Mouse (Mus musculus) midbrain, embryonic 14.5 days (tissue): ENCODE measurements around the gene Prkch. TPM values are rescaled to one million over a fixed set of nuclear protein-coding genes. Genes with fewer than 3 reads are reported as not detected.

Experiments
- ATAC-seq: fragments of 200-750 bp; cut with Nextera tagmentation; 2 replicates; pipeline ENCODE4 v1.8.0; 2017; ENCODE audit warnings: moderate number of reproducible peaks, moderate library complexity; ENCODE audit not compliant: low FRiP score, low TSS enrichment
- DNase-seq: peaks from one replicate; pipeline ENCODE4 v3.0.0-alpha.2; 2015
- H3K27ac ChIP-seq: fragments of 300-500 bp; sonication (generic); replicated peaks from 2 replicates; pipeline ENCODE4 v1.5.1; 2014; ENCODE audit warnings: mild to moderate bottlenecking, low read depth, low read length, moderate library complexity
- H3K27me3 ChIP-seq: fragments of 300-500 bp; sonication (generic); 2 replicates; pipeline ENCODE4 v1.6.1; 2014; ENCODE audit warnings: low read length, control low read depth, mixed read lengths; ENCODE audit not compliant: control insufficient read depth, insufficient read depth
- H3K36me3 ChIP-seq: fragments of 300-500 bp; sonication (generic); 2 replicates; pipeline ENCODE4 v1.6.1; 2014; ENCODE audit warnings: low read length, control low read depth; ENCODE audit not compliant: control insufficient read depth, insufficient read depth
- H3K4me1 ChIP-seq: fragments of 300-500 bp; sonication (generic); 2 replicates; pipeline ENCODE4 v1.6.1; 2014; ENCODE audit warnings: mild to moderate bottlenecking, antibody characterized with exemption, low read length, control low read depth; ENCODE audit not compliant: control insufficient read depth, insufficient read depth
- H3K4me2 ChIP-seq: fragments of 300-500 bp; sonication (generic); 2 replicates; pipeline ENCODE4 v1.6.1; 2014; ENCODE audit warnings: mild to moderate bottlenecking, low read length, moderate library complexity
- H3K4me3 ChIP-seq: fragments of 300-500 bp; sonication (generic); replicated peaks from 2 replicates; pipeline ENCODE4 v1.5.1; 2014; ENCODE audit warnings: low read depth, low read length
- H3K9ac ChIP-seq: fragments of 300-500 bp; sonication (generic); replicated peaks from 2 replicates; pipeline ENCODE4 v1.6.1; 2014; ENCODE audit warnings: mild to moderate bottlenecking, low read length, moderate library complexity
- H3K9me3 ChIP-seq: fragments of 300-500 bp; sonication (generic); 2 replicates; pipeline ENCODE4 v1.6.1; 2016; ENCODE audit warnings: low read length, control low read depth, mixed read lengths; ENCODE audit not compliant: control insufficient read depth
- WGBS: fragments of 180-500 bp; shearing (Covaris S2); extraction: QIAGEN DNeasy Blood & Tissue Kit; methylation state at CpG from one replicate; pipeline ENCODE4 v1.1.7; 2014; 5-methylcytosine and 5-hydroxymethylcytosine counted together
- polyA plus RNA-seq: library from polyadenylated mRNA; unstranded; fragments of >200 nt; fragmentation: Nextera tagmentation; extraction: Ambion mirVana; gene quantifications from 2 replicates; pipeline ENCODE4 v1.2.1, GENCODE M21; 2014

The Prkch gene
- polyA plus RNA-seq, 1 experiment from 2014 or later: 8.7 TPM

DNA sequence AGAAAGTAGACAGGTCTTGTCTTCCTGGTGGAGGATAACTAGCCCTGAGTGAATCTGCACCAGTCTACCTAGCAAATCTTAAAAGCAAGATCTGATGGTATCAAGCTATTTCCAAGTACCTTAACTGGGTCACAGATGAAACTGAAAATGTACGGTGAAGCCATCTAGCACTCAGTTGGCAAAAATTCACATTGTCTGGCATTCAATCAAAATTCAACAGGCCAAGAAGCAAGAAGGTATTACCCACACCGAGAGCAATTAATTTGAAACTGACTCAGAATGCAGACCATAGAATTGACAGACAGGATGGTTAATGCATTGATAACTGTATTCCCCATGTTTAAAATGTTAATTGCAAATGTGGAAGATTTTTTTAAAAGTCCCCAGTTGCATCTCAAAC, 82.1 kb downstream of the Prkch start:
- no peak overlapping the region for H3K4me2 ChIP-seq
- no peaks in the 10 kb centered on the region for H3K9me3 ChIP-seq
- H3K9ac ChIP-seq: no peak overlapping the region
- no peaks in the 10 kb centered on the region for H3K27me3 ChIP-seq
- 87% methylated on average over 2 of the region's 2 CpGs for WGBS
- no peak overlapping the region for H3K27ac ChIP-seq
- H3K4me1 ChIP-seq: peaks cover 3% of the 10 kb centered on the region
- DNase-seq: no peak
- no peaks in the 10 kb centered on the region for H3K36me3 ChIP-seq
- no peak for ATAC-seq
- H3K4me3 ChIP-seq: no peak overlapping the region

DNA sequence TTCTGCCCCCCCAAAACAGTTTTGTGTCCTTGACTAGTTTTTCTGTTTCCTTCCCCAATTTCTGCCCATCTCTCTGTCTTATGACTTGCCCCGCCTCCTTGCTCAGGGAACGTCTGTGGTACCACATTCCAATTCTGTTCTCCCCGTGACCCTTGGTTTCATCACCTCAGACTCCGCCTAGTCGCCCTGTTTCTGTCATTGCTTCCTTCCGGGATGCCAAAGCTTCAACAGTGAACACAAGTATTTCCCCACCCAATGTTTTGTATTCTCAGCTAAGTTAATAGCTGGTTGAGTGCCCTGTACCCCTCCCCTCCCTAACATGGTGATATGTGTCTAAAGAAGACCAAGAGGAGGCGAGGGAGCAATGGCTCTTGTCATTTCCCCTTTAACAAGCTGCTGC, 83.0 kb downstream of the Prkch start:
- H3K4me3 ChIP-seq: no peak overlapping the region
- H3K27me3 ChIP-seq: no peaks in the 10 kb centered on the region
- no peak overlapping the region for H3K27ac ChIP-seq
- H3K36me3 ChIP-seq: no peaks in the 10 kb centered on the region
- ATAC-seq: no peak
- peaks cover 9% of the 10 kb centered on the region for H3K4me1 ChIP-seq
- no peak for DNase-seq
- no peak overlapping the region for H3K9ac ChIP-seq
- WGBS: 79% methylated on average over 7 of the region's 7 CpGs
- no peak overlapping the region for H3K4me2 ChIP-seq
- H3K9me3 ChIP-seq: no peaks in the 10 kb centered on the region

DNA sequence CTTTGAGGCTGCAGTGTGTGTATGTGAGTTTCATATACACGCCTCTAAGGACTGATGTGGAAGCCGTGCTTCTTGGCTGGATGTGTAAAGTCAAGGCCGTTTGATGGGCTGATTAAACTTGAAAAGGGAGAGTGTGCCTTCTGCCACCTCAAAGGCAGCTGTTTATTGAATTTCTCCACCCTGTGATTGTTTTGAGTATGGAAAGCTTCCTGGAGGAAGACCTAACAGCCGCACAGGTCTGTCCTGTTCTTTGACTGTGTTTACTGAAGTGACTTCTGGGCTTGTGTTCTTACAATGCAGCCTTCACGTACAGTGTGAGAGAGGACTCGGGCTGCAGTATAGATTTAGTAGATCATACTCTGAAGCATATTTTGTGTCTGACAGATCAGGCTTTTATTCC, 86.1 kb downstream of the Prkch start:
- Histone ChIP-seq H3K36me3 (no peaks in the 10 kb centered on the region), H3K9me3 (no peaks in the 10 kb centered on the region), H3K9ac (no peak overlapping the region), H3K4me3 (no peak overlapping the region), H3K27ac (no peak overlapping the region), H3K27me3 (no peaks in the 10 kb centered on the region), H3K4me2 (no peak overlapping the region), H3K4me1 (peaks cover 9% of the 10 kb centered on the region)
- no peak for DNase-seq
- 84% methylated on average over 6 of the region's 6 CpGs for WGBS
- ATAC-seq: no peak

DNA sequence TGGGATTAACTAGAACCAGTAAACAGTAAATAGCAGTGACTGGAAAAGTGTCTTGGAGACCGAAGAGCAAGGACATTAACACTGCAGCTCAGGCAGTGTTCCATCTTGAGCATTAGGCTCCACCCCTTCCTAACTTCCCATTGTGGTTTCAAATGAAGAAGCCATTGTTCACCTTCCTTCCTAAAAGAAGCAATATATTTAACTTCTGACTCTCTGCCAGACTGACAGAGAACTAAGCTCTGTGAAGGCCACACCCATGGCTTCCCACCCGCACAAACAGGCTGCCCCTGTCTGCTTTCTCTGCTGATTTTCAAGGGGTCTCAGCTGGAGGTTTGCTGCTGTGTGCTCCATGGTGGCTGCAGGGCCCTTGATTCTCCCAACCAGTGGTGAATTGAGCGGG, 86.9 kb downstream of the Prkch start:
- 31% methylated on average over 3 of the region's 3 CpGs for WGBS
- DNase-seq: peak; percentile 39
- ATAC-seq: no peak

DNA sequence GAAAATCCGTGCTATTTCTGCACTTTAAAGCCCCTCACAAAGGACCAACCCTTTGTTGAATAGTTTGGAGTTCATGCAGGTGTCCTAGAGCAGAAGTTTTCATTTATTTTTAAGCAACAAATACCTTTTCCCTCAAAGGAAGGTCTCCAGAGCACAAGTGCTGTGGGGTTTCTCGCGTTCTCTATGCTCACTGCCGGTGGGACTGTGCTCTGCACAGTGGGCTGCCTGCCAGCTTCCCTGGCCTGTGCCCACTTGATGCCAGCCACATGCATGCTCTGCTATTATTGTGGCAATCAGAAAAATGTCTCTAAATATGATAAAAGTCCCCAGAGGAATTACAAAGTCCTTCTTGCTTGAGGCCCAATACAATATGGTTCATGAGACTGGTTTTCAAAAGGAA, 87.4 kb downstream of the Prkch start:
- DNase-seq: peak; percentile 57

More for the DNA sequence above, 86.9 kb downstream of the Prkch start:
- Histone ChIP-seq H3K4me2 (no peak overlapping the region), H3K27me3 (no peaks in the 10 kb centered on the region), H3K36me3 (no peaks in the 10 kb centered on the region), H3K9me3 (no peaks in the 10 kb centered on the region), H3K4me1 (peaks cover 9% of the 10 kb centered on the region), H3K4me3 (no peak overlapping the region), H3K27ac (peak overlapping the region; percentile 32; the same call in 1 of the 2 replicates), H3K9ac (no peak overlapping the region)

DNA sequence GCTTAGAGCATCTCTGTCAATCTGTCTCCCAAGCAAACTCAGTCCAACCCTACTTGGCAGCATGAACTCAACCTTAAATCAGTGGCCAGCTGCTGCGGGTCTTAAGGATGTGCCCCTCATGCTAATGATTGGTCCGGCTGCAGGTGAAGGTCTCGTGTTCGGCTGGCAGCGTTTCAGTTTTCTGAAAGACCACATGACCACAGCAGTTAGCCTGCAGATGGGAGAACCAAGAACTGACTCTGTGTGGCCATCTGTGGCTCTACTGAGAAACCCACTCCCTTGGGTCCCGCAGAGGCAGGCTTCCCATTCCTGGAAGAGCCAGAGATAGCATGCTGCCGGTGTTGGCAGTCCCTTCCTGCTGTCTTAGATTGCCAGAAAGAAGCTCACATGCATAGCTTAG, 89.2 kb downstream of the Prkch start:
- Histone ChIP-seq H3K4me3 (no peak overlapping the region), H3K36me3 (no peaks in the 10 kb centered on the region), H3K4me1 (peaks cover 9% of the 10 kb centered on the region), H3K4me2 (no peak overlapping the region), H3K27ac (no peak overlapping the region), H3K27me3 (no peaks in the 10 kb centered on the region), H3K9ac (no peak overlapping the region), H3K9me3 (no peaks in the 10 kb centered on the region)
- no peak for DNase-seq
- no peak for ATAC-seq
- WGBS: 82% methylated on average over 7 of the region's 7 CpGs

More for the DNA sequence above, 87.4 kb downstream of the Prkch start:
- WGBS: 28% methylated on average over 4 of the region's 4 CpGs
- H3K4me2 ChIP-seq: no peak overlapping the region
- no peaks in the 10 kb centered on the region for H3K9me3 ChIP-seq
- peak overlapping the region; percentile 32; the same call in 1 of the 2 replicates for H3K27ac ChIP-seq
- no peak overlapping the region for H3K4me3 ChIP-seq
- ATAC-seq: no peak
- H3K9ac ChIP-seq: no peak overlapping the region
- H3K36me3 ChIP-seq: no peaks in the 10 kb centered on the region
- peaks cover 9% of the 10 kb centered on the region for H3K4me1 ChIP-seq
- H3K27me3 ChIP-seq: no peaks in the 10 kb centered on the region

DNA sequence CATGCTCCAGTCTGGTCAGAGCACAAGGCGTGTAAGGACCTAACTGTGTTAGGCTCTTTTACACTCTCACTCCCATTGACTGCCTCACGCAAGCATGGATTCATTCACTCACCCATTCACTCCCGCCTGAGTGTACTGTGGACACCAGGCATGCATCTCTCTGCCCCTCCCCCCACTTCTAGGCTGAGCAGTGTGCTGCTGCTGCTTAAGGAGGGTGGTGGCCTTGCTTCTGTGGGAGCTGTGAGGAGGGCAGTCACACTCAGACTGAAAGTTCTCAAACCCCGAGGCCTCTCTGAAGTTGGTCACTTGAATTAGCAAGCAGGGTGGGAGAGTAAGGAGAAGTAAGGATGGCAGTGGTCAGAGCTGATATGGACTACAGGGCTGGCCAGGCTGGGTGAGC, 90.6 kb downstream of the Prkch start:
- H3K9me3 ChIP-seq: no peaks in the 10 kb centered on the region
- no peaks in the 10 kb centered on the region for H3K27me3 ChIP-seq
- ATAC-seq: no peak
- H3K4me1 ChIP-seq: peaks cover 9% of the 10 kb centered on the region
- H3K36me3 ChIP-seq: no peaks in the 10 kb centered on the region
- H3K4me3 ChIP-seq: no peak overlapping the region
- no peak overlapping the region for H3K4me2 ChIP-seq
- DNase-seq: no peak
- no peak overlapping the region for H3K27ac ChIP-seq
- 57% methylated on average over 4 of the region's 4 CpGs for WGBS
- no peak overlapping the region for H3K9ac ChIP-seq

DNA sequence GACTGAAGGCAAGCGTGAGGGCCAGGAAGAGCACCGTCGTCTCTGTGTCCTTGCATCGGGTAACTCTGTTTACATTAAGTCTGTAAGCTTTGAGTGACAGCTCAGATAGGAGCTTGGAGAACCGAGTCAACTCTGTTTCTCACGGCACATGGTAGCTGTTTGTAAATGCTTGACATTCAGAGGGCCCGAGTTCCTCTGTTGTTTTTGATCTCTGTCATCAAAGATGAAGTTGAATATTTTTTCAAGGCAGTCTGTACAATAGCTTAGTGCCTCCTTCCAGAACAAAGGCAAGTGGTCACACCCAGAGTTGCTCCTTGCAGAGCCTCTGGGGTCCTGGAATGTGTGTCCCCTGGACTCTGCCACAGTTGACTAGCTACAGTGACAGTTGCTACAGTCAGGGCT, 94.8 kb downstream of the Prkch start:
- Histone ChIP-seq H3K4me2 (no peak overlapping the region), H3K9ac (no peak overlapping the region), H3K27me3 (no peaks in the 10 kb centered on the region), H3K9me3 (no peaks in the 10 kb centered on the region), H3K36me3 (no peaks in the 10 kb centered on the region), H3K4me3 (no peak overlapping the region), H3K27ac (no peak overlapping the region), H3K4me1 (no peaks in the 10 kb centered on the region)
- 18% methylated on average over 7 of the region's 7 CpGs for WGBS
- ATAC-seq: no peak
- peak; percentile 23 for DNase-seq

DNA sequence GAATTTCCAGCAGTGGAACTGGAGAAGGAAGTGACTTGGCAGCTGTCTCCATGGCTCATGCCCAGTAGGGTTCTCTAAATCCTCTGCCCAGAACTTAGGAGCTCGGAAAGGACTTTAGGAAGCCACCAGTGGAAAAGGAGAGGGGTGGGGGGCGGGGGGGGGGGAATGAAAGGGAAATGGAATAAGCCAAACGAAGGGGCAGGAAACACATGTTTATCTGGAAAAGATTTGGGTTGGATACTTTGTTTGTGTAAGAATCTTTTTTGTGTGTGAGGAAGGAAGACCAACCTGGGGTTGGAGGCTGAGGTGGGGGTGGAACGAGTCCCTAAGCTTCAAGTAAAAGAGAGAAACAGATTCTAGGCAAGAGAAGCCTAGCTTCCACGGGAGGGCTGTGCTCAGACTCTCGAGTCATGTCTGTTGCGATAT, 98.3 kb downstream of the Prkch start:
- Histone ChIP-seq H3K27me3 (no peaks in the 10 kb centered on the region), H3K36me3 (no peaks in the 10 kb centered on the region), H3K27ac (no peak overlapping the region), H3K4me2 (no peak overlapping the region), H3K9ac (no peak overlapping the region), H3K9me3 (no peaks in the 10 kb centered on the region), H3K4me3 (no peak overlapping the region), H3K4me1 (no peaks in the 10 kb centered on the region)
- DNase-seq (no peak), ATAC-seq (no peak)
- WGBS: 65% methylated on average over 7 of the region's 7 CpGs
